Mouse (Mus musculus): ENCODE data around the gene Irx4. TPM values are rescaled to one million over a fixed set of nuclear protein-coding genes. Genes with fewer than 3 reads are reported as not detected.
A peak's percentile ranks its signal among the peaks of the same experiment; 100 is the strongest.

Gene Irx4
- polyA plus RNA-seq, 1 experiment from 2014 or later = 0.15 TPM

DNA sequence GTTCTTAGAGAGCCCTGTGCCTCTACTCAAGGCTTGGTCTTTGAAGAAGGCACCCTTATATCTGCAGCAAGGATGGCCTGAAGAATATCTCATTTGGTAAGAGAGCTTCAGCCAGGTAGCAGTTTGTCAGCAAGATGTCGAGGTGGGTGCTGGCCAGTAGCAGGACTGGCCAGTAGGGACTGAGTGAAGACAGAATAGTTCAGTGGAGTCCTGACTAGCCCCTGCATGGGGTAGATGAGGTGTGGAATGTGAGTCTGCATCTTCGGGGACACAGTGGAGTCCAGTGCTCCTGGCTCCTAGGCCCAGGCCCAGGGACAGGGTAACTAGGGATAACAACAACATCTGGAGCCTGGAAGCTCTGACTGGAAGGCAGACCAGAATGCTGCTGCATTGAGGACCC is 1.6 kb downstream of the Irx4 start:
- H3K4me1 ChIP-seq = peaks cover 31% of the 10 kb centered on the region
- ATAC-seq (ENCODE audit: borderline replicate concordance, extremely low read depth, low FRiP score, low TSS enrichment) = no peak
- peaks cover 99% of the 10 kb centered on the region for H3K27me3 ChIP-seq
- H3K4me3 ChIP-seq = no peak overlapping the region
- no peaks in the 10 kb centered on the region for H3K9me3 ChIP-seq
- H3K36me3 ChIP-seq = no peaks in the 10 kb centered on the region
- H3K9ac ChIP-seq = no peak overlapping the region
- no peak overlapping the region for H3K4me2 ChIP-seq
- WGBS = 13% methylated on average over 2 of the region's 2 CpGs
- no peak overlapping the region for H3K27ac ChIP-seq

DNA sequence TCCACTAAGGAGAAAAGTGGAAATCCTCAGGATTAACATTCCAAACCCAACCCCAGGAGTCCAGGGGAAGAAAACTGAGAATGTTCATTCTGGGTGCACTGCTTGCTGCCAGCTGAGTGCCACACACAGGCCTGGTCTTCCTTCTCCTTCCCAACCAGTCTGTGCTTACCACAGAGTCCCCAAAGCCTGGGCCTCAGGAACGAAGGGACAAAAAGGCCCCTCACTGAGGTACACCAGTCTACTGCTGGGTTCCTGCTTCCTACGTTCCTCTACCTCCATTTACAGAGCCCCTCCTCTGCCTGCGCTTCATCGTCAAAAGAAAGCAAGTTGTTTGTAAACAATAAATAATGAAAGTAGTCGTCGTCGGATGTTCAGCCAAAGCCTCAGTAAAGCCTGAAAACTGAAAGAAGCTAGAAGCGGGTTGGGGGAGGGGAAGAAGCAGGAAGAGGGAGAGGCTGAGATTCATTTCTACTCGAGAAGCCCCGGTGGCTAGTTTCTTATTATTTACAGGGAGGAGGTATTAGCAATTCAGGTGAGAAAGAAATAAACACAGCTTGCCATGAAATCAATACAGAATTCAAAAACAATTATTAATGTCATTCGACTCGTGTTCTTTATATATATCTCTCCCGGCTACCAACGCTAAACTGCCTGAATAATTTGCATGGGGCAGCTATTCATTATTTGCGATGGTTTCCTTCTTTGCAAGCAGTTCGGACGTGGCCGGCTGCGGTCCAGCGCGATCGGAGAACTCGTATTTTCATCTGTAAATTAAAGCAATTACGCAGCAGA is 2.3 kb downstream of the Irx4 start:
- Histone ChIP-seq H3K4me3 (peak overlapping the region; percentile 19), H3K9ac (no peak overlapping the region), H3K4me2 (peak overlapping the region; percentile 39), H3K27me3 (peaks cover 99% of the 10 kb centered on the region), H3K9me3 (no peaks in the 10 kb centered on the region), H3K4me1 (peaks cover 31% of the 10 kb centered on the region), H3K27ac (no peak overlapping the region), H3K36me3 (no peaks in the 10 kb centered on the region)
- no peak for ATAC-seq (ENCODE audit: borderline replicate concordance, extremely low read depth, low FRiP score, low TSS enrichment)
- 3% methylated on average over 24 of the region's 24 CpGs for WGBS

DNA sequence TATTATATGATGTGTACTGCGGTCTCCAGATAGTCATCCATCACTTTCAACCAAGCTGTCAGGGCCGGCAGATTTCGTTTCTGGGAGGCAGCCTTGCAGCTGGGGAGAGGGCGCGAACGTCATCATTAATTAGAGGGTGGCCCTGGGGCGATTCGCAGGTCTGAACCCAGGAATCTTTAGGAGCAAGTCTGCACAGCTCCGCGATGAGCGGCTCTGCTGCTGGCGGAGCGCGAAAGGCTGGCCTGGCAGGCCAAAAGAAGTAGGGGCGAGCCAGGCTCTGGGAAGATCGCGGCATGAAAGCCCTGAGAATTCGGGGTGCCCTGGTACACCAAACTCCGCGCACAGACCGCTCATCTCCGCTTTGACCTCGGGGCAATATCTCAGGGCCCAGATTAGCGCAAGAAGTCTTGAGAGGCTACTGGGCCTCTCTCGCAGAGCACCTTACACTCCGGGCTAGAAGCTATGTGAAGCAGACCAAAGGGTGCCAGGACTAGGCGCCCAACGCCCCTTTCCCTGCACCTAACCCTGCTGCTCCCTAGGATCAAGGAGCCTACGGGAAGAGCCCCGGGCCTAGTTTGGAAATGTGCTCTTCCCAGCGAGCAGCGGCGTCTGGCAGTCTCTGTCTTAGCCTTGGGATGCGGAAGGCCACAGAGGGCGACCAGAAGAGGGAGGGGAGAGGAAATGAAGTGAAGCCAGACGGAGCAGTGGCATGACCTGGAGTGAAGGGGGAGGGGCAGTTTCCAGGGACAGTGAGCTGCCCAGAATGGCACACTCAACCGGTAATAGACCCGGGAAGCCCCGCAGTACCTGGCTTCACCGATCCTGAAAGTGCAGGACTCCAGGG is 3.1 kb downstream of the Irx4 start:
- H3K36me3 ChIP-seq = no peaks in the 10 kb centered on the region
- 2% methylated on average over 40 of the region's 40 CpGs for WGBS
- peak; percentile 27; the same call in 1 of the 2 replicates for ATAC-seq (ENCODE audit: borderline replicate concordance, extremely low read depth, low FRiP score, low TSS enrichment)
- H3K4me1 ChIP-seq = peaks cover 31% of the 10 kb centered on the region
- peak overlapping the region; percentile 19 for H3K4me3 ChIP-seq
- no peak overlapping the region for H3K9ac ChIP-seq
- H3K4me2 ChIP-seq = peak overlapping the region; percentile 39
- H3K9me3 ChIP-seq = no peaks in the 10 kb centered on the region
- no peak overlapping the region for H3K27ac ChIP-seq
- H3K27me3 ChIP-seq = peaks cover 99% of the 10 kb centered on the region

DNA sequence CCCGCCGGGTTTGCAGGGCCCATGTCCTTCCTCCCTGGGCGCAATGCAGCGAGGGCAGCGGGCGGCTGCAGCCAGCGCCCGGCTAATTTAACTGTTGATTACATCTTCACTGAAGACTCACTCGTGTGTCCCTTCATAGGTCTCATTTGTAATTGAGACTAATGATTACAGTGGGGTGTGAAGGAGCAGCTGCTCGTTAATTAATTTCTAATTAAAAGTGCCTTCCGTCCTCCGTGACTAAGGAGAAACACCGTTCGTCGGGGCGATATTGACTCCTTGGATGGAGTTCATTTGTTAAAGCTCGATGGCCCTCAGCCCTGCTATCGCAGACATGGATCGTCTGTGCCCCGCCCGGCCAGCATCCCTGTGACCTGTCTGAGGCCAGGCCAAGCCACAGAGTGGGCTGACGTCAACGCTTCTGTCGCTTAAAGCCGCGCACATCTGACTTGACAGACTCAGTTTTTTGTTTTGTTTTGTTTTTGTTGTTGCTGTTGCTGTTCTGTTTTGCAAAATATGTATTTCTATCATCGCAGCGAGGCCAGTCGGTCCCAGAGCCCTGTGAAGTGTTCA is 4.0 kb downstream of the Irx4 start:
- Histone ChIP-seq H3K9me3 (no peaks in the 10 kb centered on the region), H3K36me3 (no peaks in the 10 kb centered on the region), H3K4me2 (peak overlapping the region; percentile 39), H3K27ac (no peak overlapping the region), H3K9ac (no peak overlapping the region), H3K4me3 (peak overlapping the region; percentile 19; the same call in 1 of the 2 replicates), H3K27me3 (peaks cover 99% of the 10 kb centered on the region), H3K4me1 (peaks cover 35% of the 10 kb centered on the region)
- 6% methylated on average over 29 of the region's 29 CpGs for WGBS
- no peak for ATAC-seq (ENCODE audit: borderline replicate concordance, extremely low read depth, low FRiP score, low TSS enrichment)

DNA sequence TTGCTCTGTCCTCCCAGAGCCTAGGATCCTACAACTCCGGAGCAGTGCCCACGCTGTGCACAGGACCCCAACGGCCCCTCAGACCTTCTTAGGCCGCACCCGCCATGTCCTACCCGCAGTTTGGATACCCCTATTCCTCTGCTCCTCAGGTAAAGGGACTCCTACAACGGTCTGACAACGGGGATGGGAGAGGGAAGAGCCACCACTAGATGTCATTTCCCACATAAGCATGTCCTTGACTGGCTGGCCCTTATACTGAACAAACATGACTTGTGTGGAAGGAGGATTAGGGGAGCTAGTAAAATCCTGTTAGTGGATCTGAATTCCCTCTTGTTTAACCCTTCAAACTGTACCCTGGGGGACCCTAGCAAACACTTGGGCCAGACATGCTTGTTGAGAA is 4.6 kb downstream of the Irx4 start:
- Histone ChIP-seq H3K4me2 (no peak overlapping the region), H3K9me3 (no peaks in the 10 kb centered on the region), H3K4me1 (peaks cover 35% of the 10 kb centered on the region), H3K27ac (no peak overlapping the region), H3K4me3 (no peak overlapping the region), H3K36me3 (no peaks in the 10 kb centered on the region), H3K27me3 (peaks cover 99% of the 10 kb centered on the region), H3K9ac (no peak overlapping the region)
- 24% methylated on average over 8 of the region's 8 CpGs for WGBS
- no peak for ATAC-seq (ENCODE audit: borderline replicate concordance, extremely low read depth, low FRiP score, low TSS enrichment)

DNA sequence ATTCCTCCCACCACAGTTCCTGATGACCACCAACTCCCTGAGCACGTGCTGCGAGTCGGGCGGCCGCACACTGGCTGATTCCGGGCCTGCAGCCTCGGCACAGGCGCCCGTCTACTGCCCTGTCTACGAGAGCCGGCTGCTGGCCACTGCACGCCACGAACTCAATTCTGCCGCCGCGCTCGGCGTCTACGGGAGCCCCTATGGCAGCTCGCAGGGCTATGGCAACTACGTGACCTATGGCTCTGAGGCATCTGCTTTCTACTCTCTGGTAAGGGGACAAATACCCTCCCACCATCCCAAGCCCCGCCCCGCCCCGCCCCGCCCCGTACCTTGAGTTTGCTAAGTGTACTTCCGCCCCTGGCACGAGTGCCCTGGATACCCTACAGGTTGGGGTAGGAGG is 5.2 kb downstream of the Irx4 start:
- 1% methylated on average over 27 of the region's 28 CpGs for WGBS
- H3K4me1 ChIP-seq = peaks cover 30% of the 10 kb centered on the region
- no peak overlapping the region for H3K27ac ChIP-seq
- peak overlapping the region; percentile 27 for H3K4me3 ChIP-seq
- H3K4me2 ChIP-seq = peak overlapping the region; percentile 53
- peak; percentile 25; the same call in 1 of the 2 replicates for ATAC-seq (ENCODE audit: borderline replicate concordance, extremely low read depth, low FRiP score, low TSS enrichment)
- H3K9me3 ChIP-seq = no peaks in the 10 kb centered on the region
- H3K36me3 ChIP-seq = no peaks in the 10 kb centered on the region
- H3K27me3 ChIP-seq = peaks cover 99% of the 10 kb centered on the region
- H3K9ac ChIP-seq = no peak overlapping the region

DNA sequence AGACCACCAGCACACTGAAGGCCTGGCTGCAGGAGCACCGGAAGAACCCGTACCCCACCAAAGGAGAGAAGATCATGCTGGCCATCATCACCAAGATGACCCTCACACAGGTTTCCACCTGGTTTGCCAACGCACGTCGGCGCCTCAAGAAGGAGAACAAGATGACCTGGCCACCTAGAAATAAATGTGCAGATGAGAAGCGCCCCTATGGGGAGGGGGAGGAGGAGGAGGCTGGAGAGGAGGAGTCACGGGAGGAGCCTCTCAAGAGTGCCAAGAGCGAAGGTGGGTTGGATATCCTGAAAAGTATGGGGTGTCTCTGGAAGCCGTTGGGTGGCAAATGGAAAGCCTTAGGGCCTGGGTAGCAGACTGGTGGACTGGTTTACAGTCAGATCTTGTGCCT is 7.3 kb downstream of the Irx4 start:
- ATAC-seq (ENCODE audit: borderline replicate concordance, extremely low read depth, low FRiP score, low TSS enrichment) = no peak
- no peaks in the 10 kb centered on the region for H3K36me3 ChIP-seq
- no peaks in the 10 kb centered on the region for H3K9me3 ChIP-seq
- H3K4me3 ChIP-seq = no peak overlapping the region
- H3K4me2 ChIP-seq = no peak overlapping the region
- H3K4me1 ChIP-seq = peaks cover 36% of the 10 kb centered on the region
- 7% methylated on average over 10 of the region's 10 CpGs for WGBS
- no peak overlapping the region for H3K9ac ChIP-seq
- peaks cover 99% of the 10 kb centered on the region for H3K27me3 ChIP-seq
- H3K27ac ChIP-seq = no peak overlapping the region

DNA sequence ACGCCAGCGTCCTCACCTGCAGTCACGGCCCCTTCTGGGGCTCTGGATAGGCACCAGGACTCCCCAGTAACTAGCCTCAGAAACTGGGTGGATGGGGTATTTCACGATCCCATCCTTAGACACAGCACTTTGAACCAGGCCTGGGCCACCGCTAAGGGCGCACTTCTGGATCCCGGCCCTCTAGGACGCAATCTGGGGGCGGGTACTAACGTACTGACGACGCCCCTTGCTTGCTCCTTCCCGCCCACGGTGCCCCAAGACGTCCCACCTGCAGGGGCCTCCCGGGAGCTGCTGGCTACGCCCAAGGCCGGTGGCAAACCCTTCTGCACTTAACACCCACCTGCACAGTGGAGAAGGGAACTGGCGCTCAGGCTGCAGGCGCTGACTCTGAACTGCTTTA is 8.4 kb downstream of the Irx4 start:
- Histone ChIP-seq H3K4me2 (peak overlapping the region; percentile 24; the same call in 1 of the 2 replicates), H3K9ac (no peak overlapping the region), H3K4me1 (peaks cover 25% of the 10 kb centered on the region), H3K27me3 (peaks cover 99% of the 10 kb centered on the region), H3K9me3 (no peaks in the 10 kb centered on the region), H3K36me3 (no peaks in the 10 kb centered on the region), H3K4me3 (no peak overlapping the region), H3K27ac (no peak overlapping the region)
- peak; percentile 66; the same call in 1 of the 2 replicates for ATAC-seq (ENCODE audit: borderline replicate concordance, extremely low read depth, low FRiP score, low TSS enrichment)
- WGBS = under 1% methylated on average over 20 of the region's 20 CpGs

DNA sequence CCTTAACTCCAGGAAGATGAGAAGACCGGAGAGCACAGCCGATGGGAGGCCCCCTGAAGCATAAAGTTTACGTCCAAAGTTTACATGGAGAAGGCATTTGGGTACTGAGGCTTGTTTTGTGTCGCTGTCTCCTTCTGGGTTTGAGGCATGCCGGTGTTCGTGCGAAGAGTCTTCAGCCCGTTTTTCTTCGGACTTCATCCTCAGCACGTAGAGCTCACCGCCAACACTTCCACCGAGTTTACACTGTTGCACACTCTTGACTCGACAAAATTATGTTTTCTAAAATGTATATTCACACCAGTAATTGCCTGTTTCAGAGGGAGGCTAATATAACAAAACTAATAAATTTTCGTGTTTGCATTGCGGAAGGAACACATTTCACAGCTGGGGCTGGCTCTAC is 9.0 kb downstream of the Irx4 start:
- H3K9ac ChIP-seq = no peak overlapping the region
- H3K4me3 ChIP-seq = no peak overlapping the region
- no peak for ATAC-seq (ENCODE audit: borderline replicate concordance, extremely low read depth, low FRiP score, low TSS enrichment)
- H3K9me3 ChIP-seq = no peaks in the 10 kb centered on the region
- H3K4me1 ChIP-seq = peaks cover 22% of the 10 kb centered on the region
- no peak overlapping the region for H3K27ac ChIP-seq
- H3K4me2 ChIP-seq = peak overlapping the region; percentile 24; the same call in 1 of the 2 replicates
- H3K27me3 ChIP-seq = peaks cover 99% of the 10 kb centered on the region
- 7% methylated on average over 15 of the region's 15 CpGs for WGBS
- no peaks in the 10 kb centered on the region for H3K36me3 ChIP-seq

DNA sequence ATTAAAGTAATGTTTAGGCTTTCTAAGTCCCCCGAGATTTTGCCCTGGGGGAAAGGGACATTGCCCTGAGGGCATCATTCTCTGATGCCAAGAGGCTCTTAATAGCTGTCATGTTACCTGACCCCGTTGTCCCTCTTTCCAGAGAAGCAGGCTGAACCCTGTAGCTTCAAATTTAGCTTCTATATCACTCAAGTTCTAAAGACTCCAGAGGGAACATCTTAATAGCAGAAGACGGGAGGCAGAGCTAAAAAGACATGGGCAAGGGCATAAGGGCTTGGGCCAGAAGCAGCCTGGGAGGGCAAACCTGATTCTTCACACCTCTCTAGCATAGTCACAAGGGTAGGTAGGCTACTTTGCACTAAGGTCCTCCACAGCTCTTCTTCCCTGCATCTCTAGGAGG is 9.6 kb downstream of the Irx4 start:
- Histone ChIP-seq H3K9me3 (no peaks in the 10 kb centered on the region), H3K27me3 (peaks cover 99% of the 10 kb centered on the region), H3K27ac (no peak overlapping the region), H3K4me2 (no peak overlapping the region), H3K36me3 (no peaks in the 10 kb centered on the region), H3K4me3 (no peak overlapping the region), H3K4me1 (peaks cover 22% of the 10 kb centered on the region), H3K9ac (no peak overlapping the region)
- 25% methylated on average over 3 of the region's 3 CpGs for WGBS
- no peak for ATAC-seq (ENCODE audit: borderline replicate concordance, extremely low read depth, low FRiP score, low TSS enrichment)

DNA sequence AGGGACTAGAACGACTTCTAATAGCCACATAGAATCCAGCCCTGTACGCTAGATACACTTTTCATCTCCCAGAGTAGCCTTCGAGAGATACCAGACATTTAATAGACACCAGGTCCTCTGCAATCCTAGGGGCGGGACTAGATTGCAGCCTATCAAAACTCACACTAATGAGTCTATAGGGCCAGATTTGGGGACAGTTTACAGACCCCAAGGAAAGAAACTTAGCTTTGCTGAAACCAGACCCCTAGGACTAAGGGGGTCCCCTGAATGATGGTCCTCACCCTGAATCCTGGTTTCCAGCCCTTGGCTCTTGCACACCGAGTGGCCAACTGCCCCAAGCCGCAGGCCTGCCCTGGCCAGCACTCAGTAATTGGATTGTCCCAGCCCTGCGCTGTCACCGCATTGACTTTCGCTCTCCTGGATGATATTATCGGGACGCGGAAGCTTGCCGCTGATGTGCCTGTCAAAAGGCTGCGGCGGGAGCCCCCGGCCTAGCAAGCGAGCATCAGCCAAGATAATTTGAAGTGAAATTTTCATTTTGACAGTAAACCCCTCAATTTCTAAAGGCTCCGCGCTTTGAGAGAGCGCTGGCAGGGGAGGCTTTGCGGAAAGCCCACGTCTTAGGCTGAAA is 10.3 kb downstream of the Irx4 start:
- Histone ChIP-seq H3K9me3 (no peaks in the 10 kb centered on the region), H3K4me1 (peaks cover 17% of the 10 kb centered on the region), H3K9ac (no peak overlapping the region), H3K4me3 (peak overlapping the region; percentile 4), H3K36me3 (no peaks in the 10 kb centered on the region), H3K27me3 (peaks cover 95% of the 10 kb centered on the region), H3K4me2 (peak overlapping the region; percentile 38; the same call in 1 of the 2 replicates), H3K27ac (no peak overlapping the region)
- WGBS = 6% methylated on average over 22 of the region's 22 CpGs
- no peak for ATAC-seq (ENCODE audit: borderline replicate concordance, extremely low read depth, low FRiP score, low TSS enrichment)

Data from lung, embryonic 15.5 days (tissue).